Mouse (Mus musculus) midbrain, embryonic 13.5 days (tissue): ENCODE data around the gene Tmem234. TPM values are rescaled to one million over a fixed set of nuclear protein-coding genes. Genes with fewer than 3 reads are reported as not detected.

Source experiments
- ATAC-seq: fragments of 200-750 bp; cut with Nextera tagmentation; 2 replicates; pipeline ENCODE4 v1.8.0; 2017; ENCODE audit warnings: mild to moderate bottlenecking, moderate TSS enrichment, moderate library complexity
- H3K27ac ChIP-seq: fragments of 300-500 bp; sonication (generic); 2 replicates; pipeline ENCODE4 v1.5.1; 2015; ENCODE audit warnings: inconsistent platforms, mild to moderate bottlenecking, moderate library complexity
- H3K27me3 ChIP-seq: fragments of 300-500 bp; sonication (generic); 2 replicates; pipeline ENCODE4 v1.6.1; 2015; ENCODE audit warnings: mild to moderate bottlenecking, inconsistent platforms
- H3K36me3 ChIP-seq: fragments of 300-500 bp; sonication (generic); 2 replicates; pipeline ENCODE4 v1.6.1; 2015; ENCODE audit warnings: mild to moderate bottlenecking, inconsistent platforms
- H3K4me1 ChIP-seq: fragments of 300-500 bp; sonication (generic); replicated peaks from 2 replicates; pipeline ENCODE4 v1.6.1; 2015; ENCODE audit warnings: inconsistent platforms
- H3K4me2 ChIP-seq: fragments of 300-500 bp; sonication (generic); replicated peaks from 2 replicates; pipeline ENCODE4 v1.6.1; 2015; ENCODE audit warnings: moderate library complexity, mild to moderate bottlenecking, inconsistent platforms
- H3K4me3 ChIP-seq: fragments of 300-500 bp; sonication (generic); replicated peaks from 2 replicates; pipeline ENCODE4 v1.5.1; 2015; ENCODE audit warnings: mild to moderate bottlenecking, inconsistent platforms
- H3K9ac ChIP-seq: fragments of 300-500 bp; sonication (generic); replicated peaks from 2 replicates; pipeline ENCODE4 v1.6.1; 2015; ENCODE audit warnings: mild to moderate bottlenecking, inconsistent platforms
- H3K9me3 ChIP-seq: fragments of 300-500 bp; sonication (generic); 2 replicates; pipeline ENCODE4 v1.6.1; 2016; ENCODE audit warnings: mild to moderate bottlenecking, inconsistent platforms
- WGBS: fragments of 180-500 bp; shearing (Covaris S2); methylation state at CpG from one replicate; pipeline ENCODE4 v1.1.7; 2015; 5-methylcytosine and 5-hydroxymethylcytosine counted together
- polyA plus RNA-seq: library from polyadenylated mRNA; unstranded; fragments of >200 nt; fragmentation: Nextera tagmentation; extraction: Ambion mirVana; gene quantifications from 2 replicates; pipeline ENCODE4 v1.2.1, GENCODE M21; 2015

Gene Tmem234
- polyA plus RNA-seq, 1 experiment from 2014 or later, result 205 TPM

GRCm38 (mm10) chr4:129625029-129625370, 24.5 kb downstream of the Tmem234 start:
- H3K9ac ChIP-seq, result peak overlapping the region; percentile 74
- peaks cover 57% of the 10 kb centered on the region for H3K36me3 ChIP-seq
- 0% methylated on average over 6 of the region's 6 CpGs for WGBS
- peak overlapping the region; percentile 93 for H3K27ac ChIP-seq
- H3K4me3 ChIP-seq, result peak overlapping the region; percentile 58
- no peaks in the 10 kb centered on the region for H3K9me3 ChIP-seq
- peak overlapping the region; percentile 73 for H3K4me2 ChIP-seq
- peak; percentile 28 for ATAC-seq
- H3K4me1 ChIP-seq, result peaks cover 51% of the 10 kb centered on the region
- no peaks in the 10 kb centered on the region for H3K27me3 ChIP-seq

- no peak for ATAC-seq
- Histone ChIP-seq H3K36me3 (peaks cover 60% of the 10 kb centered on the region), H3K27ac (peak overlapping the region; percentile 93), H3K4me1 (peaks cover 49% of the 10 kb centered on the region), H3K4me2 (peak overlapping the region; percentile 73), H3K9me3 (no peaks in the 10 kb centered on the region), H3K9ac (peak overlapping the region; percentile 74; the same call in 1 of the 2 replicates), H3K4me3 (peak overlapping the region; percentile 58; the same call in 1 of the 2 replicates), H3K27me3 (no peaks in the 10 kb centered on the region)
- WGBS, result 46% methylated on average over 4 of the region's 4 CpGs
These were observed 25.0 kb downstream of the Tmem234 start for GRCm38 (mm10) chr4:129625496-129625895.

- ATAC-seq, result no peak
- Histone ChIP-seq H3K27me3 (no peaks in the 10 kb centered on the region), H3K4me2 (no peak overlapping the region), H3K36me3 (peaks cover 60% of the 10 kb centered on the region), H3K4me3 (no peak overlapping the region), H3K27ac (no peak overlapping the region), H3K4me1 (peaks cover 49% of the 10 kb centered on the region), H3K9ac (0 out of 2 replicates have a peak overlapping the region, but pooled peaks have one; percentile 28), H3K9me3 (no peaks in the 10 kb centered on the region)
- WGBS, result 83% methylated on average over 6 of the region's 6 CpGs
These were observed 25.6 kb downstream of the Tmem234 start for GRCm38 (mm10) chr4:129626035-129626434.

GRCm38 (mm10) chr4:129630944-129631343, 30.5 kb downstream of the Tmem234 start:
- Histone ChIP-seq H3K36me3 (peaks cover 99% of the 10 kb centered on the region), H3K9ac (no peak overlapping the region), H3K9me3 (no peaks in the 10 kb centered on the region), H3K27me3 (no peaks in the 10 kb centered on the region), H3K4me3 (no peak overlapping the region), H3K27ac (no peak overlapping the region), H3K4me2 (no peak overlapping the region), H3K4me1 (peaks cover 13% of the 10 kb centered on the region; the same call in 1 of the 2 replicates)
- WGBS, result 81% methylated on average over 4 of the region's 4 CpGs
- no peak for ATAC-seq

- ATAC-seq, result no peak
- H3K27ac ChIP-seq, result no peak overlapping the region
- WGBS, result 91% methylated on average over 12 of the region's 12 CpGs
These were observed 31.4 kb downstream of the Tmem234 start for GRCm38 (mm10) chr4:129631867-129632266.

GRCm38 (mm10) chr4:129633852-129634251, 33.4 kb downstream of the Tmem234 start:
- H3K4me2 ChIP-seq, result no peak overlapping the region
- H3K9me3 ChIP-seq, result no peaks in the 10 kb centered on the region
- peaks cover 24% of the 10 kb centered on the region for H3K4me1 ChIP-seq
- no peaks in the 10 kb centered on the region for H3K27me3 ChIP-seq
- no peak overlapping the region for H3K4me3 ChIP-seq
- 96% methylated on average over 6 of the region's 6 CpGs for WGBS
- peaks cover 97% of the 10 kb centered on the region for H3K36me3 ChIP-seq
- no peak overlapping the region for H3K27ac ChIP-seq
- ATAC-seq, result no peak
- no peak overlapping the region for H3K9ac ChIP-seq

More at GRCm38 (mm10) chr4:129631867-129632266, 31.4 kb downstream of the Tmem234 start:
- Histone ChIP-seq H3K9ac (no peak overlapping the region), H3K9me3 (no peaks in the 10 kb centered on the region), H3K27me3 (no peaks in the 10 kb centered on the region), H3K4me3 (no peak overlapping the region), H3K4me2 (no peak overlapping the region), H3K4me1 (peaks cover 11% of the 10 kb centered on the region; the same call in 1 of the 2 replicates), H3K36me3 (peaks cover 99% of the 10 kb centered on the region)

- Histone ChIP-seq H3K4me3 (peak overlapping the region; percentile 60), H3K4me2 (peak overlapping the region; percentile 89), H3K9ac (peak overlapping the region; percentile 73; the same call in 1 of the 2 replicates), H3K4me1 (peaks cover 33% of the 10 kb centered on the region), H3K36me3 (peaks cover 51% of the 10 kb centered on the region), H3K27ac (no peak overlapping the region), H3K27me3 (no peaks in the 10 kb centered on the region), H3K9me3 (no peaks in the 10 kb centered on the region)
- WGBS, result 89% methylated on average over 15 of the region's 15 CpGs
- no peak for ATAC-seq
These were observed 38.8 kb downstream of the Tmem234 start for GRCm38 (mm10) chr4:129639221-129639620.

GRCm38 (mm10) chr4:129640101-129640637, 39.7 kb downstream of the Tmem234 start:
- H3K9me3 ChIP-seq, result no peaks in the 10 kb centered on the region
- peak overlapping the region; percentile 60 for H3K4me3 ChIP-seq
- H3K4me1 ChIP-seq, result peaks cover 33% of the 10 kb centered on the region
- H3K27ac ChIP-seq, result peak overlapping the region; percentile 93
- H3K9ac ChIP-seq, result peak overlapping the region; percentile 73
- no peak; the same call in 1 of the 2 replicates for ATAC-seq
- peaks cover 49% of the 10 kb centered on the region for H3K36me3 ChIP-seq
- peak overlapping the region; percentile 89 for H3K4me2 ChIP-seq
- WGBS, result 6% methylated on average over 17 of the region's 17 CpGs
- H3K27me3 ChIP-seq, result no peaks in the 10 kb centered on the region

GRCm38 (mm10) chr4:129640638-129641467, 40.4 kb downstream of the Tmem234 start, which contains the start of gene Txlna:
Gene Txlna (minus strand): TSS chr4:129641065.
- ATAC-seq, result peak; percentile 98
- under 1% methylated on average over 60 of the region's 60 CpGs for WGBS
- no peaks in the 10 kb centered on the region for H3K27me3 ChIP-seq
- H3K4me3 ChIP-seq, result peak within 1 kb of the TSS; percentile 60
- peaks cover 33% of the 10 kb centered on the region for H3K4me1 ChIP-seq
- peak within 1 kb of the TSS; percentile 93 for H3K27ac ChIP-seq
- no peaks in the 10 kb centered on the region for H3K9me3 ChIP-seq
- H3K36me3 ChIP-seq, result peaks cover 49% of the 10 kb centered on the region
- peak within 1 kb of the TSS; percentile 89 for H3K4me2 ChIP-seq
- peak within 1 kb of the TSS; percentile 73 for H3K9ac ChIP-seq

GRCm38 (mm10) chr4:129641756-129642155, 41.3 kb downstream of the Tmem234 start:
- Histone ChIP-seq H3K27ac (no peak overlapping the region), H3K9ac (no peak overlapping the region), H3K9me3 (no peaks in the 10 kb centered on the region), H3K4me2 (0 out of 2 replicates have a peak overlapping the region, but pooled peaks have one; percentile 9), H3K36me3 (peaks cover 48% of the 10 kb centered on the region), H3K27me3 (no peaks in the 10 kb centered on the region), H3K4me1 (peaks cover 33% of the 10 kb centered on the region), H3K4me3 (no peak overlapping the region)
- WGBS, result 61% methylated on average over 5 of the region's 5 CpGs
- ATAC-seq, result no peak

GRCm38 (mm10) chr4:129645204-129645603, 44.7 kb downstream of the Tmem234 start:
- no peak overlapping the region for H3K4me2 ChIP-seq
- no peak overlapping the region for H3K4me3 ChIP-seq
- WGBS, result 90% methylated on average over 6 of the region's 6 CpGs
- H3K9me3 ChIP-seq, result no peaks in the 10 kb centered on the region
- no peaks in the 10 kb centered on the region for H3K27me3 ChIP-seq
- H3K4me1 ChIP-seq, result peaks cover 6% of the 10 kb centered on the region
- no peak overlapping the region for H3K9ac ChIP-seq
- no peak overlapping the region for H3K27ac ChIP-seq
- no peak for ATAC-seq
- H3K36me3 ChIP-seq, result peaks cover 57% of the 10 kb centered on the region

- no peak overlapping the region for H3K4me3 ChIP-seq
- no peak overlapping the region for H3K27ac ChIP-seq
- no peaks in the 10 kb centered on the region for H3K27me3 ChIP-seq
- no peak for ATAC-seq
- no peaks in the 10 kb centered on the region for H3K4me1 ChIP-seq
- no peak overlapping the region for H3K4me2 ChIP-seq
- H3K36me3 ChIP-seq, result peaks cover 86% of the 10 kb centered on the region
- H3K9ac ChIP-seq, result no peak overlapping the region
- no peaks in the 10 kb centered on the region for H3K9me3 ChIP-seq
- 79% methylated on average over 1 of the region's 1 CpGs for WGBS
These were observed 48.2 kb downstream of the Tmem234 start for GRCm38 (mm10) chr4:129648656-129649055.
